Mouse (Mus musculus): ENCODE data around the gene Arpc2. TPM values are rescaled to one million over a fixed set of nuclear protein-coding genes. Genes with fewer than 3 reads are reported as not detected.
A peak's percentile ranks its signal among the peaks of the same experiment; 100 is the strongest.

The Arpc2 gene
- polyA plus RNA-seq, 1 experiment from 2014 or later: 413 TPM

DNA sequence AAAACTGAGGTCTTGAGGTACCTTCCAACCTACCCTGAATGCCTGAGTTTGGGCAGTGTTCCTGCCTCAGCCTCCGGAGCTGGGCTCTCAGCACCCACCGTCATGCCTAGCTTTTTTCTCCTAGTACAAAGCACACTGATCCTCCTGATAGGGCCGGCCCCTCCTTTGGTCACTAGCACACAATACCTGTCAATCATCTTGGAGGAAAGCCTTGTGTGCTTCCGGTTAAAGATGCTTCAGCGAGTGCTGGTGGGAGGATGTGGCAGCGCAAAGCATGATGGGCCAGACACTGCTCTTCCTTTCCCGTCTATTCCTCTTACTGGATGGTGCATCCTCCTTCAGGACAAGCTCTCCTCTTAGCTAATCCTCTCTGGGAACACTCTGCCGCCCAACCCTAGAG is 29.2 kb upstream of the Arpc2 start:
- Histone ChIP-seq H3K9me3 (replicated peaks) (no peaks in the 10 kb centered on the region), H3K27me3 (no peaks in the 10 kb centered on the region), H3K36me3 (no peaks in the 10 kb centered on the region), H3K27ac (no peak overlapping the region), H3K4me2 (no peak overlapping the region), H3K4me1 (replicated peaks) (no peaks in the 10 kb centered on the region), H3K9ac (no peak overlapping the region), H3K4me3 (no peak overlapping the region)
- WGBS: 73% methylated on average over 8 of the region's 8 CpGs
- ATAC-seq (replicated peaks; ENCODE audit: insufficient number of reproducible peaks, insufficient read depth, low FRiP score, low read depth): no peak

DNA sequence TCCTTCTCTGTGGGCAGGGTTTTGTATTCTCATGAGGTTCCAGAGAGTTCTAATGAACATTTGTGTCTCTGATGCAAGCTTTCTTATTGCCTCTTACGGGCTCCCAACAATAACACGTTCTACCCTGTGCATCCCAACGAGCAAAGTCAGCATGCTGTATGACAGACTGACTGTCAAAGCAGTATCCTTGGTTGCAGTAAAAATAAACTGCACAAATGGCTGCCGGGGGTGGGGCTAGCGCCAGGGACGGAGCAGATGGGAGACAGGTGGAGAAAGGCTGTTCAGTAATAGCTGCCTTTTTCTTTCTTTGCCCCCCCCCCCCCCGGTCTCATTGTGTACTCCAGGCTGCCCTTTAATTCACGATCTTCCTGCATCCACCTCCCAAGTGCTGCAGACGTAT is 28.0 kb upstream of the Arpc2 start:
- Histone ChIP-seq H3K27ac (no peak overlapping the region), H3K9ac (no peak overlapping the region), H3K4me2 (no peak overlapping the region), H3K36me3 (no peaks in the 10 kb centered on the region), H3K27me3 (no peaks in the 10 kb centered on the region), H3K9me3 (replicated peaks) (no peaks in the 10 kb centered on the region), H3K4me3 (no peak overlapping the region), H3K4me1 (replicated peaks) (no peaks in the 10 kb centered on the region)
- no peak for ATAC-seq (replicated peaks; ENCODE audit: insufficient number of reproducible peaks, insufficient read depth, low FRiP score, low read depth)
- WGBS: 65% methylated on average over 9 of the region's 9 CpGs

DNA sequence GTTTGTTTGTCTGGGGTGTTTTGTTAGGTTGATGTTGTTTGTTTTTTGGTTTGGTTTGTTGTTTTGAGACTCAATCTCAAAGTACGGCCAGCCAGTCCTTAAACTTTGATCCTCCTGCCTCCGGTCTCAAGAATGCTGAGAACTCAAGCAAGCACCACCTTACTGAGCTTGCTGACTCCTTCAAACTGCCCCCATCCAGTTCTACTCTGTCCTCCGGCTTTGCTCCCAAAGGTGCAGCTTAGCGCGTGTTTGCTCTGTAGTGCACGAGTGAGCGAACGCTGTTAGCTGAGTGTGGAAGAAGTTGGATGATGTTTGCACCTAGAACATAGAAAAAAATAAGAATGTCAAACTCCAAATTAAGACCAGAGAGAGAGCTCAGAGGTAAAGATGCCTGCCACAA is 26.9 kb upstream of the Arpc2 start:
- Histone ChIP-seq H3K4me3 (no peak overlapping the region), H3K36me3 (no peaks in the 10 kb centered on the region), H3K4me1 (replicated peaks) (no peaks in the 10 kb centered on the region), H3K27ac (no peak overlapping the region), H3K9me3 (replicated peaks) (no peaks in the 10 kb centered on the region), H3K4me2 (no peak overlapping the region), H3K27me3 (no peaks in the 10 kb centered on the region), H3K9ac (no peak overlapping the region)
- no peak for ATAC-seq (replicated peaks; ENCODE audit: insufficient number of reproducible peaks, insufficient read depth, low FRiP score, low read depth)
- WGBS: 88% methylated on average over 8 of the region's 8 CpGs

DNA sequence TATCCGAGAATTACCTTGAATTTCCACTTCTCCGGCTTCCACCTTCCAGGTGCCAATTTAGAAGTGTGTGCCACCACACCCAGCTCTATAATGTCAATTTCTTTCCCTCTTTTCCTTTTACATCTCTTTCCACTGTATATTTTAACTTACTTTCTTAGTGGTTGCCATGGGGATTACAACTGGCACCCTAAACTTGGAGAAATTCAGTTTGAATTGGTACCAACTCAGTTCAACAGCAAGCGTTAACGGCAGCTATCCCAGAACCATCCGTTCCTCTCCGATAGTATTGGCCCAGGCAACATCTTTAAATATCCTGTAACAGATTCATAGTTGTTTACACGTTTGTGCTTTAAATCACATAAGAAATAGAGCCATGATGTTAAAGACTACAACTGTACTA is 16.0 kb upstream of the Arpc2 start:
- no peaks in the 10 kb centered on the region for H3K9me3 ChIP-seq (replicated peaks)
- H3K9ac ChIP-seq: no peak overlapping the region
- no peak overlapping the region for H3K4me2 ChIP-seq
- no peaks in the 10 kb centered on the region for H3K27me3 ChIP-seq
- 88% methylated on average over 7 of the region's 7 CpGs for WGBS
- H3K4me1 ChIP-seq (replicated peaks): peaks cover 5% of the 10 kb centered on the region; the same call in 1 of the 2 replicates
- H3K4me3 ChIP-seq: no peak overlapping the region
- H3K27ac ChIP-seq: no peak overlapping the region
- H3K36me3 ChIP-seq: no peaks in the 10 kb centered on the region
- ATAC-seq (replicated peaks; ENCODE audit: insufficient number of reproducible peaks, insufficient read depth, low FRiP score, low read depth): no peak

DNA sequence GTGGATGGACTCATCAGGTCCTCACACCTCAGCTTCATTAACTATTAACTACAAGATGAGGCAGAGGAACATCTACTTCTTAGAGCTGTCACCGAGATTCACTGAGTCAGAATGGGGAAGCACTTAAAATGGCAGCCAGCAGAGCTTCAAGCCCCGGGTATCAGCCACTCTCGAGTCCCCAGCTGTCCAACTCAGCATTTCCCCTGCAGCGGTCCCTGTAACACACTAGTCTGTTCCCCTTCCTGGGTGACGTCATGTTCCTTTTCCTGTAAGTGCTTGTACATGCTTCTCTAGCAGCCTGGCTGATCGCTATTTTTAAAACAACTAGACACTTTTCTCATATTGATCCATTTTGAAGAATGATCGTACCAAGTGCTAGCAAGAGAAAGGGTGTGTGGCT is 8.6 kb upstream of the Arpc2 start:
- 42% methylated on average over 7 of the region's 7 CpGs for WGBS
- H3K4me3 ChIP-seq: no peak overlapping the region
- 0 out of 2 replicates have a peak overlapping the region, but pooled peaks have one; percentile 7 for H3K4me2 ChIP-seq
- H3K36me3 ChIP-seq: no peaks in the 10 kb centered on the region
- H3K9me3 ChIP-seq (replicated peaks): no peaks in the 10 kb centered on the region
- no peaks in the 10 kb centered on the region for H3K27me3 ChIP-seq
- H3K9ac ChIP-seq: no peak overlapping the region
- H3K4me1 ChIP-seq (replicated peaks): 0 out of 2 replicates have a peak, but pooled peaks cover 4% of the 10 kb centered on the region
- peak overlapping the region; percentile 13; the same call in 1 of the 2 replicates for H3K27ac ChIP-seq
- no peak for ATAC-seq (replicated peaks; ENCODE audit: insufficient number of reproducible peaks, insufficient read depth, low FRiP score, low read depth)

DNA sequence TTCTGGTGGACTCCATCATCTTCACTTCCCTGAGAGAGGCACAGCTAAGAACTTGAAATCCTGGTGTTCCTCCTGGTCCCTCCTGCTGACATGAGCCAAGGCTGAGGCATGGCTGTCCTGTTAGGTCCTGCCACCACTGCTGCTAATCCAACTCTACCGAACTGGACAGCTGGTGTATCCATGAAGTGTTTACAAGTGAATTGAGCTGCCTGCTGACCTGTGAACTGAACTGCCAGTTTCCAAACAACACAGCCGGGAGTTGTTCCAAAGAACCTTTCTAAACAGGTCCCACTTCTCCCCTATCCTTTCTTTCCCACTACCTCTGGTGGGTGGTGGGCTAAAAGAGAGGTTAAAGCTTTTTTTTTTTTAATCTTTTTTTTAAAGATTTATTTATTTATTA is 5.9 kb upstream of the Arpc2 start:
- WGBS: 60% methylated on average over 2 of the region's 2 CpGs
- ATAC-seq (replicated peaks; ENCODE audit: insufficient number of reproducible peaks, insufficient read depth, low FRiP score, low read depth): no peak

DNA sequence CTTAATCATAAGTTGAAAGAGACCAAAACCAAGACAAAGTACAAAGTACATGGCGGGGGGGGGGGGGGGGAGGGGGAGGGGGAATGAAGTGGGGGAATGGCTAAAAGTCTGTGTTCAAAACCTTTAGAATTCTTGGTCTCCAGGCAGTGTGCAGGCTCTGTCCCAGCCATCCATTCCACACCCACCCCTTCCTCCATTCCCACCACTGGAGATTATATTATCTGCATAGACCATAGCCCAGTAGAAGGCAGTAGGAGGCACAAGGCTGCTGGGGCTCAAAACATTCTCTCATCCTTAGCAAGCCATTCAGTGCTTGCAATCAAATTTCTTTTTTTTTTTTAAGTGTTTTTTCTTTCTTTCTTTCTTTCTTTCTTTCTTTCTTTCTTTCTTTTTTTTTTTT is 4.9 kb upstream of the Arpc2 start:
- H3K4me3 ChIP-seq: no peak overlapping the region
- no peak overlapping the region for H3K4me2 ChIP-seq
- no peaks in the 10 kb centered on the region for H3K36me3 ChIP-seq
- WGBS: 80% methylated on average over 1 of the region's 1 CpGs
- 0 out of 2 replicates have a peak, but pooled peaks cover 6% of the 10 kb centered on the region for H3K4me1 ChIP-seq (replicated peaks)
- no peak overlapping the region for H3K27ac ChIP-seq
- ATAC-seq (replicated peaks; ENCODE audit: insufficient number of reproducible peaks, insufficient read depth, low FRiP score, low read depth): no peak
- no peak overlapping the region for H3K9ac ChIP-seq
- H3K27me3 ChIP-seq: no peaks in the 10 kb centered on the region
- no peaks in the 10 kb centered on the region for H3K9me3 ChIP-seq (replicated peaks)

More for the DNA sequence above, 5.9 kb upstream of the Arpc2 start:
- Histone ChIP-seq H3K4me1 (replicated peaks) (0 out of 2 replicates have a peak, but pooled peaks cover 4% of the 10 kb centered on the region), H3K27me3 (no peaks in the 10 kb centered on the region), H3K4me2 (no peak overlapping the region), H3K9ac (no peak overlapping the region), H3K4me3 (no peak overlapping the region), H3K9me3 (replicated peaks) (no peaks in the 10 kb centered on the region), H3K27ac (no peak overlapping the region), H3K36me3 (no peaks in the 10 kb centered on the region)

DNA sequence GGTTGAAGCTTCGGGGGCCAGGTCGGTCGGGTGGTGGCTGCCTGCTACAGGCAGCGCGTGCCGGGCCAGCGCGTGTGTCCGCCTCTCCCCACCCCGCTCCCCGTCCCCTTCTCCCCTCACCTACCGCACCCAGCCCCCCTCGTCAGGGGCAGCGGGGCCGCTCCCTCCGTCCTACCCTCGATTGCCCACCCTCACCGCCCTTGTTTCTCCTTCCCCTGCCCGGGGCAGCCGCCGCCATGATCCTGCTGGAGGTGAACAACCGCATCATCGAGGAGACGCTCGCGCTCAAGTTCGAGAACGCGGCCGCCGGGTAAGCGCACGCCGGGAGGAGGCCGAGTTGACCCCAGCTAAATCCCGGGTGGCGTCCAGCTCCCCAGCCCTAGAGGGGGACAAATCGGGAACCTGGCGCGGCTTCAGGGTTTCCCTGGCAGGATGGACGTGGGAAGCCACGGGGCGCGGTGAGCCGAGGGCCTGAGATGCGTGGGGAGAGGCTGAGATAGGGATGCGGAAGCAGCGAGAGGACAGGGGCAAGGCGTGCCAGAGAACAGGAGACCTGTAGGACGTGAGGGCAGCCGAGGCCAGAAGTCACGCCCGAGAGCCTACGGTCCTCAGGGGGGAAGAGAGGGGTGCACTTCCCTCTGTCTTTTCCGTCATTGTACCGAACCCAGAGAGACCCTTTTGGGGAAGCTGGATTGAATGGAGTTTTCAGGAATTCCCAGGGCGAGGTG is 870 bp downstream of the Arpc2 start:
- peak overlapping the region; percentile 97 for H3K27ac ChIP-seq
- peak overlapping the region; percentile 87 for H3K4me3 ChIP-seq
- H3K4me2 ChIP-seq: peak overlapping the region; percentile 83
- H3K9me3 ChIP-seq (replicated peaks): no peaks in the 10 kb centered on the region
- H3K27me3 ChIP-seq: no peaks in the 10 kb centered on the region
- H3K36me3 ChIP-seq: no peaks in the 10 kb centered on the region
- under 1% methylated on average over 49 of the region's 57 CpGs for WGBS
- H3K9ac ChIP-seq: peak overlapping the region; percentile 99
- peaks cover 39% of the 10 kb centered on the region for H3K4me1 ChIP-seq (replicated peaks)
- ATAC-seq (replicated peaks; ENCODE audit: insufficient number of reproducible peaks, insufficient read depth, low FRiP score, low read depth): peak; percentile 43; the same call in 1 of the 2 replicates

DNA sequence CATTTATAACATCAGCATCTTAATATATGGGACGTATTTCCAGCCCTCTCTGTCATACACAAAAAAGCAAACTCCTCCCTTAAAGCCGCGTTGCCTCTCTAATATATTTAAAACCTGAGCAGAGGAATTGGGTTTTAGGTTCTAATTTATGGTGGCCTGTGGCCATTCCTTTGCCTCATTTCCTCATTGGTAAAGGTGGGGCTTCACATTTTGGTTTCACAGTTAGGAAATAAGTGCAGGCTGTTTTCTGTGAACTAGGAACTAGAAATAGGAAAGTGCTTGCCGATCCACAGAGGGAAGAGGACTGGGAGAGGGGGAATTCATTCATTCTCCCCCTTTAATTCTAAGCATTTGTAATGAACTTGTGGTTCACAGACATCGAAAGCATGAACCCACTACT is 1.8 kb downstream of the Arpc2 start:
- Histone ChIP-seq H3K9me3 (replicated peaks) (no peaks in the 10 kb centered on the region), H3K4me3 (peak overlapping the region; percentile 87), H3K27ac (peak overlapping the region; percentile 97), H3K36me3 (no peaks in the 10 kb centered on the region), H3K4me1 (replicated peaks) (peaks cover 45% of the 10 kb centered on the region), H3K27me3 (no peaks in the 10 kb centered on the region), H3K9ac (peak overlapping the region; percentile 99), H3K4me2 (peak overlapping the region; percentile 83)
- ATAC-seq (replicated peaks; ENCODE audit: insufficient number of reproducible peaks, insufficient read depth, low FRiP score, low read depth): no peak
- 20% methylated on average over 5 of the region's 5 CpGs for WGBS

DNA sequence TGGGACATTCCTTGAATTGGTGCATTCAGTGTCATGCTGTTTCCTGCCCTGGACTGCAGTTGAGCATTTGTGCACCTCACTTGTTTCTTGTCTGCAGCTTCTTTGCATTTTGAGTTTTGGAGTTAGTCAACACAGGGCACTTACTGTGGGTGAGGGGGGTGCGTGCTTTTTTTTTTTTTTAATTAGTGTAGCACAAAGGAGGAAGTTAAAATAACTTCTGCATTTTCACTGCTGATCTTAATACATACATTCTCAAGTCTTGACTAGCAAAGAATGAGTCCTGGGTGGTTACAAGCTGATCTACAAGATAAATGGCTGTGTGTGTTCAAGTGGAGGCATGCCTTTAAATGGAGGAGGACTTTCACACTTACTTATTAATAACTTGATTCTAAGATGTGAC is 2.3 kb downstream of the Arpc2 start:
- H3K36me3 ChIP-seq: no peaks in the 10 kb centered on the region
- no peaks in the 10 kb centered on the region for H3K27me3 ChIP-seq
- peak overlapping the region; percentile 83 for H3K4me2 ChIP-seq
- peaks cover 45% of the 10 kb centered on the region for H3K4me1 ChIP-seq (replicated peaks)
- H3K4me3 ChIP-seq: peak overlapping the region; percentile 87
- 31% methylated on average over 1 of the region's 1 CpGs for WGBS
- ATAC-seq (replicated peaks; ENCODE audit: insufficient number of reproducible peaks, insufficient read depth, low FRiP score, low read depth): no peak
- H3K9ac ChIP-seq: peak overlapping the region; percentile 99
- peak overlapping the region; percentile 97 for H3K27ac ChIP-seq
- no peaks in the 10 kb centered on the region for H3K9me3 ChIP-seq (replicated peaks)

DNA sequence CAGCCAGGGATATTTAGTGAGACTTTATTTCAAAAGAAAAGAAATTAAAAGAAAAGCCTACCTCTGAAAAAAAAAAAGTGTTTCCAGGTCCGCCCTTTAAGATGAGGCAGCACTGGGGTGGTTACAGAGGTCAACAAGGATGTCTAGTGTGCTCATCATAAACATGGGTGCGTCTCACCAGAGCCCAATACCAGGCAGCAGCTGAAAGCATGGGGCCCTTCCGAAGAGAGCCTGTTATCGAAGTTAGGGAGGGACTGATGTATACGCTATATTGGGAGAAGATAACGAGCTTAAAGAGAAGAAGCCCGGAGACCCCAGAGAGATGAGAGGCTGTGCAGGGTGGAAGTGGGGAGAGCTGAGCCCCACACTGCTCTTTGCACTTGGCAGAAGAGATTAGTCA is 3.3 kb downstream of the Arpc2 start:
- Histone ChIP-seq H3K27ac (peak overlapping the region; percentile 90), H3K4me2 (peak overlapping the region; percentile 83), H3K9ac (peak overlapping the region; percentile 35), H3K4me3 (peak overlapping the region; percentile 87), H3K36me3 (no peaks in the 10 kb centered on the region), H3K9me3 (replicated peaks) (no peaks in the 10 kb centered on the region), H3K27me3 (no peaks in the 10 kb centered on the region), H3K4me1 (replicated peaks) (peaks cover 52% of the 10 kb centered on the region)
- ATAC-seq (replicated peaks; ENCODE audit: insufficient number of reproducible peaks, insufficient read depth, low FRiP score, low read depth): no peak
- 9% methylated on average over 7 of the region's 7 CpGs for WGBS

DNA sequence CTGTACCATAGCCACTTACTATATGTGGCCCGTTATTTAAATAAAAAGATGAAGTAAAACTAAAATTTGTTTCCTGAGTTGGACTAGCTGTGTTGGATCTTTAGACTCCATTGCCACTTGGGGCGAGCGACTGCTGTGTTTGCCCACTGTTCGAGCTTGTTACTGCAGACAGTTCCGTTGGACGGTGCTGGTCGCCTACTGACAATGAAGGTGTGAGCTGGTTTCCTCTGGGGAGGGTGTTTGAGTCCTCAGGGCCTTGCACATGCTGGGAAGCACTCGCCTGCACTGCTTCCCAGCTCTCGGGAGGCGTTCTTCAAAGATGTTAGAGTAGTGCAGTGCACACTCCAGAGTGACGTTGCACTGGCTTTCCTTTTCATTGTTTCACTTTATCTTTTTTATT is 3.7 kb downstream of the Arpc2 start:
- Histone ChIP-seq H3K9me3 (replicated peaks) (no peaks in the 10 kb centered on the region), H3K4me2 (peak overlapping the region; percentile 83), H3K36me3 (no peaks in the 10 kb centered on the region), H3K27me3 (no peaks in the 10 kb centered on the region), H3K9ac (peak overlapping the region; percentile 35), H3K27ac (peak overlapping the region; percentile 90), H3K4me3 (peak overlapping the region; percentile 87), H3K4me1 (replicated peaks) (peaks cover 56% of the 10 kb centered on the region)
- ATAC-seq (replicated peaks; ENCODE audit: insufficient number of reproducible peaks, insufficient read depth, low FRiP score, low read depth): no peak
- 16% methylated on average over 11 of the region's 11 CpGs for WGBS

Data from heart, embryonic 15.5 days (tissue).